Mouse (Mus musculus): ENCODE measurements around the gene Ccdc105. TPM values are rescaled to one million over a fixed set of nuclear protein-coding genes. Genes with fewer than 3 reads are reported as not detected.

Ccdc105 gene
- polyA plus RNA-seq, 1 experiment from 2014 or later, result not detected

DNA sequence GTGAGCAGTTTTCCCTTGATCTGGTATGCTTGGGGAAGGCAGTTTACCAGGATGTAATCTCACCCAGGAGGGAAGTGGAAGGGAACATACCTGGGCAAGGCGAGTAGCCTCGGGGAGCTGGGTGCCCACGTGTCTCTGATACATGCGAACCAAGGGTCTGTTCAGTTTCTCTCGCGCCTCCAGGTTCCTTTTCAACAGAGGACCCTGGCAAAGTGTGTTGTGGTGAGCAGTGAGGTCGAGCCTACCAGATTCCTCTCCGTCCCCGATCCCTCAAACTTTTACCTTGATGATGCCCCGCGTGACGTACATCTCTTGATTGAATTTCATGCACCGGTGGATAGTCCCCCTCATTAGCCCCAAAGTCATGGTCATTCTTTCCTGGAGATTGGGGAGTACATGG is 4.7 kb downstream of the Ccdc105 start:
- TF ChIP-seq CTCF (IDR thresholded peaks at IDR 0.05), result no peak
- in situ Hi-C loops (cut with MboI; ENCODE audit: low pct_unique_long_range_greater_than_20kb), result loop anchor here (10.0 kb wide), 1 partner anchor 223 kb away; no protein-coding TSS in a partner anchor
- no peaks in the 10 kb centered on the region for H3K27me3 ChIP-seq
- DNase-seq (ENCODE audit: low read depth, low spot score) (no peak), ATAC-seq (no peak)
- CTCF ChIA-PET, result interaction anchor here (2.1 kb wide), 1 partner anchor 8 kb away, joined by 8 read pairs; no protein-coding TSS in a partner anchor
- POLR2A ChIA-PET, result no interaction called here

DNA sequence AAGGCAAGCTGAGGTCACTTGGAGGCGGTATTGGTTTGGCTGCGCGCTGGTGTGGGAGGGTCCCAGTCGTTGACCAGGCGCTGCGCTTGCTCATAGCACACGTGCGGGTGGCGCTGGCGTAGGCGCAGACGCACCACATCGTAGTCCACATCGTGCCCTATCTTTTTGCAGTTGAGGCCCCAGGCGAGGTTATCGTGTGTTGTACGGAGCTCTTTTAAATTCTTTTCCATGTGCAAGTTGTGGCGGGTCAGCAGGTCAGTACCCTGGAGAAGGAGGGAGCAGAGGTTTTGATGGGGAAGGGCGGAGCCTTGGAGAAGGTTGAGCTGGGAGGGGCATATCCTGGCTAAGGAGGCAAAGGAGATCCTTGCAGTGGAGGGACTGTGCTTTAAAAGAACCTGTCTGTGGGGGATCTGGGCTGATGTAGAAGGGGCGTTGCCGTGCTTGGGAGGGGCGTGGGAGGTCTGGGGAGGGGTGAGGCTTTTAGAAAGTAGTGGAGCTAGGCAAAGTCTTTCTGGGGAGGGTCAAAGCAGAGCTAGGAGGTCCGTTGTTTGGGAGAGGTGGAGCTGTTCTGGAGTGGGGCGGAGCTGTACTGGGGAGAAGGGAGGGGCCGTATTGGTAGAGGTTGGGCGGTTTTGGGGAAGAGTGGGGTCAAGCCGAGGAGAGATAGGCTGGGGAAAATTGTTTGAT is 5.7 kb downstream of the Ccdc105 start:
- in situ Hi-C loops (cut with MboI; ENCODE audit: low pct_unique_long_range_greater_than_20kb), result loop anchor here (10.0 kb wide), 1 partner anchor 222 kb away; no protein-coding TSS in a partner anchor
- DNase-seq (ENCODE audit: low read depth, low spot score) (no peak), ATAC-seq (no peak)
- ChIA-PET CTCF (interaction anchor here (2.1 kb wide), 1 partner anchor 9 kb away, joined by 8 read pairs; no protein-coding TSS in a partner anchor), POLR2A (interaction anchor here (0.5 kb wide), 1 partner anchor 21 kb away, joined by 3 read pairs; no protein-coding TSS in a partner anchor)
- no peak for TF ChIP-seq CTCF (IDR thresholded peaks at IDR 0.05)
- H3K27me3 ChIP-seq, result no peaks in the 10 kb centered on the region

DNA sequence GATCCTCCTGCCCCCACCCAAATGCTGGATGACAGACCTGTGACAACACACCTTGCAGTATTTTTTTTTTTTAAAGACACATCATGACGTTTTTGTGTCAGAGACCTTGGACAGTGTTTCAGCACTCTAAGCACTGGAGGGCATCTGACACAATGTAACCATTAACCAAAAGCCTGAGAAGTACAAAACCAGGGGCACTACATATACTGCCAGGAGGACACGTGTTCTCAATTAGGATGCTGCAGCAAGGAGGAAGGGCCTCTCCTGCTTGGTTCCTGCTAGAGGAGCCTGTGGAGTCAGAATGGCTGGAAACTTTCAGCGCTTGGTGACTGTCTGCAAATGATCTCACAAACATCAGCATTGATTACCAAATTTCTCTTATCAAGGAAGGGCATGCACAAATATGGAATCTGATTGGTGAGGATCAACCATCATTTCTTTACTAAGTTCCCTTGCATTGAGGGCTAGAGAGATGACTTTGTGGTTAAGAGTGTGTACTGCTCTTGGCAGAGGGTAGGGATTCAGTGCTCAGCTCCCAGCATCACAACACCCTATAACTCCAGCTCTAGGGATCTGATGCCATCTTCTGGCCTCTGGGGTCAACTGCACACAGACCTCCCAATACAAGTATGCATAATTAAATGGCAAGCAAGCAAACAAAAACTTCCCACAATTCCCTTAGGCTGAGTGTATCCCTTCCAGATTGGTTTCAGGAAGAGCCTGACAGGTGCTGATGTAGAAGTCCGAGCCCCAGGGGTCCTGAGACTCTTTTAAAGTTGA is 7.2 kb downstream of the Ccdc105 start:
- CTCF ChIA-PET, result interaction anchor here (1.4 to 1.8 kb wide), 2 partner anchors 10 to 22 kb away, joined by 4 to 5 read pairs; no protein-coding TSS in a partner anchor
- peak; percentile 79 for TF ChIP-seq CTCF (IDR thresholded peaks at IDR 0.05)
- in situ Hi-C loops (cut with MboI; ENCODE audit: low pct_unique_long_range_greater_than_20kb), result loop anchor here (10.0 kb wide), 1 partner anchor 221 kb away; no protein-coding TSS in a partner anchor
- peak; percentile 32 for ATAC-seq
- DNase-seq (ENCODE audit: low read depth, low spot score), result no peak
- no peaks in the 10 kb centered on the region for H3K27me3 ChIP-seq
- POLR2A ChIA-PET, result no interaction called here

DNA sequence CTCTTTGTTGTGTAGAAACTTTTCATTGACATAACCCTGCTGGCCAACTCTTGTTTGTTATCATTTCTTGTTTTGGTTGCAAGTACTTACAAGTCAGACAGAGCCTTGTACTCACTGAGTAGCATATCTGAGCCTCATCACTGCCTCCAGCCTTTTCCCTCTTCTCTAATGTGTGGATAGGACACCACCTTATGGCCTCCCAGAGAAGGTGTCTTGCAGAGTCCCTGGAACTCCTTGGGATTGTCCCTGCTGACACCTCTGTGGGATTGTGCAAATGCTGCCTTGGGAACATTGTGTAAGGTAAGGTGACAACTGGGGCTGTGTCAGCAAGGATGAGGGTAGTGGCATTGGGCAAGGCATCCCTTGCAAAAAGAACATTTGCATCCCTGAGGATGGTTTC is 9.1 kb downstream of the Ccdc105 start:
- no peaks in the 10 kb centered on the region for H3K27me3 ChIP-seq
- DNase-seq (ENCODE audit: low read depth, low spot score) (no peak), ATAC-seq (peak; percentile 47)
- ChIA-PET POLR2A (no interaction called here), CTCF (interaction anchor here (0.9 to 1.8 kb wide), 2 partner anchors 12 to 20 kb away, joined by 3 to 5 read pairs; no protein-coding TSS in a partner anchor)
- peak; percentile 68 for TF ChIP-seq CTCF (IDR thresholded peaks at IDR 0.05)
- in situ Hi-C loops (cut with MboI; ENCODE audit: low pct_unique_long_range_greater_than_20kb), result loop anchor here (5.0 to 10.0 kb wide), 2 partner anchors 111 to 219 kb away; no protein-coding TSS in a partner anchor

DNA sequence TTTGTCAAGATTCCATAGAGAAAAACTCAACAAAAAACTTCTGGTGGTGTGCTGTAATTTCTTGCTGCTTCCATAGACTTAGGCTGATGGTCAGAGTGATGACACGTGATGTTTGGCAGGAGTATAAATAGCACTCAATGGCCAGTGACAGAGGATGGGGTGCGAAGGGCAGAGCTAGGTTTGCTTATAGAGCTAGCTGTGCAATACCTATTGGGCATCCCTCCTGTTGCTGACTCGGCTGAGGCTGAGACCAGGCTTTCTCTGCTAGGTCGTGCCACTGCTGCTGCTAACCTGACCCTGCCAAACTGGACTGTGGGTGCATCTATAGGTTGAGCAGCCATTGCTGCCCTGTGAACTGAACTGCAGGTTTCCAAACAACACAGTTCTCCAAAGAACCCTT is 13.0 kb downstream of the Ccdc105 start:
- H3K27me3 ChIP-seq, result no peaks in the 10 kb centered on the region
- no peak for TF ChIP-seq CTCF (IDR thresholded peaks at IDR 0.05)
- in situ Hi-C loops (cut with MboI; ENCODE audit: low pct_unique_long_range_greater_than_20kb), result loop anchor here (5.0 to 10.0 kb wide), 2 partner anchors 108 to 215 kb away; no protein-coding TSS in a partner anchor
- ATAC-seq, result no peak
- no peak for DNase-seq (ENCODE audit: low read depth, low spot score)
- CTCF ChIA-PET, result interaction anchor here (1.1 to 1.6 kb wide), 2 partner anchors 13 to 14 kb away, joined by 3 read pairs; no protein-coding TSS in a partner anchor
- POLR2A ChIA-PET, result interaction anchor here (0.6 kb wide), 1 partner anchor 57 kb away, joined by 8 read pairs; no protein-coding TSS in a partner anchor

DNA sequence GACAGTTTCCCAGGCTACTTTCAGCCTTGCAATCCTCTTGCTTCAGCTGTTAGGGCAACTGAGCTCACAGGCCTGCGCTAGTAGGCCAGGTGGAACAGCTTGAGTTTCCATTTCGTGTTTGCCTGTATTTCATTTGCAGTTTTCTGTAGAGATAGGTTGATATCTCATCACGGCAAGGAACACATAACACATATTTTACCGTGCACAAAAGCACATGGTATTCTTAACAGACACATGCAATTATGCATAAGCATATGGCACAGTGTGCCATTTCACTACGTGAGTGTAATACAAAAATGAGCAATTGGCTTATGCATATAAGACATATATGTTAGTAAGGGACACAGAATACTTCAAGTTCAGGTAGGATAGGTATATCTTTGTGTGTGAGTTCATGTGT is 25.0 kb downstream of the Ccdc105 start:
- POLR2A ChIA-PET, result no interaction called here
- DNase-seq (ENCODE audit: low read depth, low spot score), result no peak
- no peak for ATAC-seq
- H3K27me3 ChIP-seq, result no peaks in the 10 kb centered on the region
- CTCF ChIA-PET, result interaction anchor here (1.5 kb wide), 1 partner anchor 11 kb away, joined by 3 read pairs; no protein-coding TSS in a partner anchor
- no peak for TF ChIP-seq CTCF (IDR thresholded peaks at IDR 0.05)
- in situ Hi-C loops (cut with MboI; ENCODE audit: low pct_unique_long_range_greater_than_20kb), result no loop called here

DNA sequence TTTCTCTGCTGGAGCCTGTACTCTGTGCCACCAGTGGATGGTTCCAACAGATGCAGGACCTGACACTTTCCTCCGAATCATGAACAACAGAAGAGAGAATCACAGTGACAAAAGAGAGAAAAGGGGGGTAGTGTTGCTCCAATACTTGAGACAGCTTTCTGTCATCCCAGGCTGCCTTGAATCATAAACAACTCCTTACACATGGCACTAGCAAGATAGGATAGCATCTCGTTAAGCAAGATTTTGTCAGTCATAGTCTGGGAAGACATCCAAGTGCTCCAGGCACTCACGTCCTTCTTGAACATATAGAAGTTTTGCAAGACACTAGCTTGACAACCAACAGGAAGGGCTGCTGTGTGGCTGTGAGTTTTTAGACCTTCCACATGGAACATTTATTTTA is 25.8 kb downstream of the Ccdc105 start:
- ATAC-seq (no peak), DNase-seq (ENCODE audit: low read depth, low spot score) (no peak)
- no peaks in the 10 kb centered on the region for H3K27me3 ChIP-seq
- no peak for TF ChIP-seq CTCF (IDR thresholded peaks at IDR 0.05)
- in situ Hi-C loops (cut with MboI; ENCODE audit: low pct_unique_long_range_greater_than_20kb), result no loop called here
- ChIA-PET CTCF (interaction anchor here (1.5 kb wide), 1 partner anchor 12 kb away, joined by 3 read pairs; no protein-coding TSS in a partner anchor), POLR2A (no interaction called here)

DNA sequence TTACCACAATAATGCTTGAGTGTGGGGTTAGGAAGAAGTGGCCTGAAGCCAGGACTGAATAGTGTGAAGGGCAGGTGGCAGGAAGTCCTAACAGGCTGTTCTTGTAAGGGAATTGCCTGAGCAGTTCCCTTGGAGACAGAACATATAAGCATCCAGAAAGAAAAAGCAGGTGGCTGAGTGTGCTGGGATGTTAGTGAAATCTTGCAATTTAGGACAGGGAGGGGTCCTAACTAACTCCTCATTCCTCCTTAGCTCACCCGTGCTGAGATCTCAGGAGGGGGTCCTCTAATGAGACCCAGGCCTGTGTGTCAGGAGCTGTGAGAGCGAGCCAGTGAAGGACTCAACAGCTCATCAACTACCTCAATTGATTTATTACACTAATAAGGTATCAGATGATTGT is 29.4 kb downstream of the Ccdc105 start:
- no peak for TF ChIP-seq CTCF (IDR thresholded peaks at IDR 0.05)
- in situ Hi-C loops (cut with MboI; ENCODE audit: low pct_unique_long_range_greater_than_20kb), result no loop called here
- ChIA-PET POLR2A (no interaction called here), CTCF (interaction anchor here (1.1 to 2.2 kb wide), 3 partner anchors 21 to 35 kb away, joined by 3 to 8 read pairs (median 5); no protein-coding TSS in a partner anchor)
- H3K27me3 ChIP-seq, result no peaks in the 10 kb centered on the region
- DNase-seq (ENCODE audit: low read depth, low spot score) (no peak), ATAC-seq (no peak)

DNA sequence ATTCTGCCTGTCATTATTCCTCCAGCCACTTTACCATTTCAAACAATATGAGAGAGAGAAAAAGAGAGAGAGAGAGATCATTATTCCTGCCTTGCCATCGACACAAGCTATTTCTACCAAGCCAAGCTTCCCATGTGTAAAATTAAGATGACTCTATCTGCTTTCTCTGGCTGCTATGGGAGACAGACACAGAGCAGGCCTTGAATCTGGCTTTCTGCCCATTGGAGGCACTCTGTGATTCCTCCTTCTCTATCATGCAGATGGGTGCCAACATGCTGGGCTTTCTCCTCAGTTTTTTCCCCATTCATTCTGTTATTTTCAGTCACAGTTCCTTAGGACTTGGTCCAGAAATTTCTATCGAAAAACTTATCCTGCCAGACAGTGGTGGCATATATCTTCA is 30.2 kb downstream of the Ccdc105 start:
- POLR2A ChIA-PET, result no interaction called here
- no peaks in the 10 kb centered on the region for H3K27me3 ChIP-seq
- ATAC-seq (peak; percentile 75), DNase-seq (ENCODE audit: low read depth, low spot score) (no peak)
- TF ChIP-seq CTCF (IDR thresholded peaks at IDR 0.05), result no peak
- CTCF ChIA-PET, result no interaction called here
- in situ Hi-C loops (cut with MboI; ENCODE audit: low pct_unique_long_range_greater_than_20kb), result no loop called here

DNA sequence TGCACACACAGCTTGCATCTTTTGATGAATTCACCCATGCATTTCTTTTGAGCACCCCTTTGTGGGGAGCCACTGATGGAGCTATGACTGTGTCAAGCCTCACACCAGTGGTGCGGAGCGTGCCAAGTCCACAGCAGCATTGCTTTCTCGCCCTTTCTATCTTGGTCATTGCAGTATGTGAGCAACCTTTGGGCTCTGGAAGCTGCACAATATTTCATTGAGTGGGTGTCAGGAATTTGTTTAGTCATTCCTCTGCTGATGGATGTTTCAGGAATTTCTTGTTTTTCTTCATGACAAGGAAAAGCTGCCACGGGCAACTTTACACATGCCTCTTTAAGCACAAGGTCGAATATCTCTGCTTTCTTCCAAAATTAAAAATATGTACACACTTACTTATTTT is 30.8 kb downstream of the Ccdc105 start:
- no peak for TF ChIP-seq CTCF (IDR thresholded peaks at IDR 0.05)
- ChIA-PET CTCF (no interaction called here), POLR2A (no interaction called here)
- no peaks in the 10 kb centered on the region for H3K27me3 ChIP-seq
- ATAC-seq (peak; percentile 85), DNase-seq (ENCODE audit: low read depth, low spot score) (no peak)
- in situ Hi-C loops (cut with MboI; ENCODE audit: low pct_unique_long_range_greater_than_20kb), result no loop called here
